Mouse (Mus musculus): ENCODE data around the gene Lamb2. TPM values are rescaled to one million over a fixed set of nuclear protein-coding genes. Genes with fewer than 3 reads are reported as not detected.

Gene Lamb2
- polyA plus RNA-seq, 1 experiment from 2014 or later = 19.1 TPM

DNA sequence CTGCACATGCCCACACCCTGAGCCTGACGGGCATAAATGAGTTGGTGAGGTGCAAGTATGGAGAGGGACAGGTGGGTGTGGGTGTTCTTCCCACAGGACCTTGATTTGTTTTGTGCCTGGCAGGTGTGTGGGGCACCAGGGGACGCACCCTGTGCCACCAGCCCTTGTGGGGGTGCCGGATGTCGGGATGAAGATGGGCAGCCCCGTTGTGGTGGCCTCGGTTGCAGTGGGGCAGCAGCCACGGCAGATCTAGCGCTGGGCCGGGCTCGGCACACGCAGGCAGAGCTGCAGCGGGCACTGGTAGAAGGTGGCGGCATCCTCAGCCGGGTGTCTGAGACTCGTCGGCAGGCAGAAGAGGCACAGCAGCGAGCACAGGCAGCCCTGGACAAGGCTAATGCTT is 8.9 kb downstream of the Lamb2 start:
- no peak for ATAC-seq (replicated peaks)
- WGBS = 95% methylated on average over 17 of the region's 17 CpGs

DNA sequence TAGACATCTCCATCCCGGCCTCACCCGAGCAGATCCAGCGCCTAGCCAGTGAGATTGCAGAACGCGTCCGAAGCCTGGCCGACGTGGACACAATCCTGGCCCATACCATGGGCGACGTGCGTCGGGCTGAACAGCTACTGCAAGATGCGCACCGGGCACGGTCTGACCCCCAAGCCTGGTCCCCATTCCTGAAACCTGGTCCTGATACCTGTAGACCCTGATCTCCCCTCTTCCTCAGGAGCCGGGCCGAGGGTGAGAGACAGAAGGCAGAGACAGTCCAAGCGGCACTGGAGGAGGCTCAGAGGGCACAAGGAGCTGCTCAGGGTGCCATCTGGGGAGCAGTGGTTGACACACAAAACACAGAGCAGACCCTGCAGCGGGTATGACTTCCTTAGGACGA is 9.7 kb downstream of the Lamb2 start:
- H3K9me3 ChIP-seq = no peaks in the 10 kb centered on the region
- no peak overlapping the region for H3K4me2 ChIP-seq
- H3K27me3 ChIP-seq (replicated peaks) = no peaks in the 10 kb centered on the region
- no peak for ATAC-seq (replicated peaks)
- no peak overlapping the region for H3K27ac ChIP-seq
- 97% methylated on average over 20 of the region's 20 CpGs for WGBS
- H3K4me3 ChIP-seq = no peak overlapping the region
- peaks cover 25% of the 10 kb centered on the region for H3K4me1 ChIP-seq
- H3K9ac ChIP-seq = no peak overlapping the region
- H3K36me3 ChIP-seq (replicated peaks) = peaks cover 14% of the 10 kb centered on the region

More for the DNA sequence above, 8.9 kb downstream of the Lamb2 start:
- Histone ChIP-seq H3K4me3 (no peak overlapping the region), H3K27ac (no peak overlapping the region), H3K9ac (no peak overlapping the region), H3K4me2 (no peak overlapping the region), H3K36me3 (replicated peaks) (peaks cover 6% of the 10 kb centered on the region; the same call in 1 of the 2 replicates), H3K4me1 (peaks cover 25% of the 10 kb centered on the region), H3K9me3 (no peaks in the 10 kb centered on the region), H3K27me3 (replicated peaks) (no peaks in the 10 kb centered on the region)

DNA sequence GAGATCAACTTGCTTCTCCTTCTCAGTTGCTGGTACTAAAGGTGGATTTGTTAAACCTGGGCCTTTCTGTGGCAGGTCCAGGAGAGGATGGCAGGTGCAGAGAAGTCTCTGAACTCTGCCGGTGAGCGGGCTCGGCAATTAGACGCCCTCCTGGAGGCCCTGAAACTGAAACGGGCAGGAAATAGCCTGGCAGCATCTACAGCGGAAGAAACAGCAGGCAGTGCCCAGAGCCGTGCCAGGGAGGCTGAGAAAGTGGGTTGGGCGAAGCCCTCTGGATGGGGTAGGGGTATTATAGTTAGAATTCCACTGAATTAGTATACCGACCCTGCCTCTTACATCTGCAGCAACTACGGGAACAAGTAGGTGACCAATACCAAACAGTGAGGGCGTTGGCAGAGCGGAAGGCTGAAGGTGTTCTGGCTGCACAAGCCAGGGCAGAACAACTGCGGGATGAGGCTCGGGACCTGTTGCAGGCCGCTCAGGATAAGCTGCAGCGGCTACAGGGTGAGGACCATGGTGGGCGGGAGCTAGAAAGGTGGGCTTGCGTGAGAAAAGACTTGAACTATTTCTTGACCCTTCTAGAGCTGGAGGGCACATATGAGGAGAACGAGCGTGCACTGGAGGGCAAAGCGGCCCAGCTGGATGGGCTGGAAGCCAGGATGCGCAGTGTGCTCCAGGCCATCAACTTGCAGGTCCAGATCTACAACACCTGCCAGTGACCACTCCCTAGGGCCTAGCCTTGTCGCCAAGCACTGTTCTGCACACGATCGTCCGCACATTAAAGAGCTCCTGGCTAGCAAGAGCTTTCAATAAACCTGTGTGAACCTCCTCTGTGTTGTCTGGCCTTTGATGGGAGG is 10.4 kb downstream of the Lamb2 start:
- WGBS = 64% methylated on average over 26 of the region's 26 CpGs
- peaks cover 22% of the 10 kb centered on the region for H3K36me3 ChIP-seq (replicated peaks)
- peak overlapping the region; percentile 92 for H3K4me2 ChIP-seq
- peak overlapping the region; percentile 70 for H3K4me3 ChIP-seq
- H3K27ac ChIP-seq = peak overlapping the region; percentile 95
- H3K9me3 ChIP-seq = no peaks in the 10 kb centered on the region
- H3K27me3 ChIP-seq (replicated peaks) = no peaks in the 10 kb centered on the region
- H3K9ac ChIP-seq = peak overlapping the region; percentile 83
- peaks cover 25% of the 10 kb centered on the region for H3K4me1 ChIP-seq
- peak; percentile 61 for ATAC-seq (replicated peaks)

DNA sequence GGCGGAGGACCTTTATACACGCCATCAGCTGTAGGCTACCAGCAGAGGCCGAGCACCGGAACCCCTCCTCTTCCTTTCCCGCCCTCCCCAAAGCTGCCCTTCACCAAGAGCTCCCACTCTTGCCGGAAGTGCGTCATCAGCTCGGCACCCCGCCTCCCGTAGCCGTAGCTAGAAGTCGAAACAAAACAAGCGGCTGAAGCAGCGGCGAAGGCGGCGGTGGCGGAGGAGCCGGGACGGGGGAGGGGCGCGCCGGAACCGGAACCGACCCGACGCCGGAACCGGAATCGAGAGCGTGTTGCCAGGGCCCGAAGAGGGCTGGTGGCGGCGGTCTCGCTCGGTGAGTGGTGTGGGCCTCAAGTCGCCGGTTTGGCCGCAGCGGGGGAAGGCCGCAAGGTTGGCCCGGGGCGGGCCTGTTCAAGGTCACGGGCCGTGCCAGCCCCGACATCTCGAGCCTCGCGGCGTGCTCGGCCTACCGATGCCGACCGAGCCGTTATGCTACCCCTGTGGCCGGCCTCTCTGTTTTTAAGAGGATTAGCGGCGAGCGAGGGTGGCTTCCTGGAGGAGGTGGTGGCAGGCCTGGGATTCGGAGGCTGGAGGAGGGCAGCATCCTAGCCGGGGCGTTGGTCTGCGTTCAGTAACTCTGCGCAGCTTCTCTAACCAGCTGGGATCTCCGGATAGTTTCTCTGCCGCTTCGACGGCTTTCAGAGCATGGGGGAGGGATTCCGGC is 11.2 kb downstream of the Lamb2 start, which contains the start of gene Usp19:
TSS of gene Usp19 (plus strand) at position 44 of the 727 bp plus-strand sequence.
- Histone ChIP-seq H3K9me3 (no peaks in the 10 kb centered on the region), H3K4me2 (peak within 1 kb of the TSS; percentile 92), H3K27ac (peak within 1 kb of the TSS; percentile 95), H3K4me1 (peaks cover 25% of the 10 kb centered on the region), H3K9ac (peak within 1 kb of the TSS; percentile 83), H3K4me3 (peak within 1 kb of the TSS; percentile 70), H3K27me3 (replicated peaks) (no peaks in the 10 kb centered on the region), H3K36me3 (replicated peaks) (peaks cover 29% of the 10 kb centered on the region)
- under 1% methylated on average over 69 of the region's 69 CpGs for WGBS
- peak; percentile 95 for ATAC-seq (replicated peaks)

- no peak; the same call in 1 of the 2 replicates for ATAC-seq (replicated peaks)
- Histone ChIP-seq H3K36me3 (replicated peaks) (peaks cover 35% of the 10 kb centered on the region), H3K27ac (peak overlapping the region; percentile 95), H3K4me1 (peaks cover 25% of the 10 kb centered on the region), H3K9me3 (no peaks in the 10 kb centered on the region), H3K4me3 (peak overlapping the region; percentile 70), H3K27me3 (replicated peaks) (no peaks in the 10 kb centered on the region), H3K4me2 (peak overlapping the region; percentile 92), H3K9ac (peak overlapping the region; percentile 83)
- 10% methylated on average over 12 of the region's 12 CpGs for WGBS
These were observed 11.7 kb downstream of the Lamb2 start for GRCm38 (mm10) chr9:108491286-108491580.

DNA sequence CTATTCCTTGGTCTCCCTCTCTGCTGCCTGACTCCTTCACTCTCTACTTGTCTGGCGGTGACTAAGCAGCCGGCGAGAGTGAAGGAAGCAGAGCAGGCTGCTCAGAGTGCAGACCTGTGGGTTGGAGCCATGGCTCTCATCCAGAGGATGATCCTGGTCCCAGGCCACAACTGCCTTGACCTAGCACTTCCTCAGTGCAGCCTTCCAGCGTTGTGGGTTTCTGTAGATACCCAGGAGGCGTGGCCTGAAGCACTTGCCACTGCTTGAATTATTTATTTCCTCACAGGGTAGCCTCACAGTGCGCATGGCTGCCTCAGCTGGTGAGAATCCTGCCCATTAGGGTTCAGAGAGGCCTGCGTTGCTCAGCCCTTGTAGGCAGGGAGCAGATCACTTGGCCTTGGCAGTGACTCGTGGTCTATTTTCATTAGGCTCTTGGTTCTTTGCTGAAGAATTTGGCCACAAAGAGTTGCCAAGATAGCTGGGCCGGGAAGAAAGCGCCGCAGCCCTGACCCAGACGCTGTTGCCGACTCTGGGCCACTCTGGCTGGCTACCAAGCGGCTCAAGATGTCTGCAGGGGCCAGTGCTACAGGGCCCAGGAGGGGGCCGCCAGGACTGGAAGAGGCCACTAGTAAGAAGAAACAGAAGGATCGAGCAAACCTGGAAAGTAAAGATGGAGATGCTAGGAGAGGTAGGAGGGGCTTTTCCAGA is 12.7 kb downstream of the Lamb2 start:
- WGBS = 86% methylated on average over 16 of the region's 16 CpGs
- Histone ChIP-seq H3K27ac (no peak overlapping the region), H3K4me2 (peak overlapping the region; percentile 92)

DNA sequence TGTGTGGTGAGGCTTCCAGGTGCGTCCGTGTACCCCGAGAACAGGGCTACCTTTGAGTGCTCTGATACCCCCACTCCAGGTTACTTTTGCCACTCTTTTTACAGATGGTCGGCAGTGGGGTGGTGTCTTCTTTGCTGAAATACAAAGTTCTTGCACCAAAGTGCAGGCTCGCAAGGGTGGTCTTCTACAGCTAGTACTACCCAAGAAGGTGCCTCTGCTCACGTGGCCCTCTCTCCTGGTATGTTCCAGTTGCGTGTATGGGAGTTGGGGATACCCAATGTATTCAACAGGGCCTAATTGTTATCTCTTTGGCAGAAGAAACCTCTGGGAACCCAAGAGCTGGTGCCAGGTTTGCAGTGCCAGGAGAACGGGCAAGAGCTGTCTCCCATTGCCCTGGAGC is 13.7 kb downstream of the Lamb2 start:
- Histone ChIP-seq H3K36me3 (replicated peaks) (peaks cover 54% of the 10 kb centered on the region), H3K27ac (no peak overlapping the region), H3K4me2 (no peak overlapping the region), H3K4me3 (no peak overlapping the region), H3K9me3 (no peaks in the 10 kb centered on the region), H3K4me1 (peaks cover 25% of the 10 kb centered on the region), H3K27me3 (replicated peaks) (no peaks in the 10 kb centered on the region), H3K9ac (no peak overlapping the region)
- ATAC-seq (replicated peaks) = no peak
- 97% methylated on average over 8 of the region's 8 CpGs for WGBS

More for the DNA sequence above, 12.7 kb downstream of the Lamb2 start:
- H3K9ac ChIP-seq = 0 out of 2 replicates have a peak overlapping the region, but pooled peaks have one; percentile 83
- peaks cover 44% of the 10 kb centered on the region for H3K36me3 ChIP-seq (replicated peaks)
- no peaks in the 10 kb centered on the region for H3K9me3 ChIP-seq
- peak overlapping the region; percentile 70 for H3K4me3 ChIP-seq
- no peak for ATAC-seq (replicated peaks)
- no peaks in the 10 kb centered on the region for H3K27me3 ChIP-seq (replicated peaks)
- H3K4me1 ChIP-seq = peaks cover 25% of the 10 kb centered on the region

DNA sequence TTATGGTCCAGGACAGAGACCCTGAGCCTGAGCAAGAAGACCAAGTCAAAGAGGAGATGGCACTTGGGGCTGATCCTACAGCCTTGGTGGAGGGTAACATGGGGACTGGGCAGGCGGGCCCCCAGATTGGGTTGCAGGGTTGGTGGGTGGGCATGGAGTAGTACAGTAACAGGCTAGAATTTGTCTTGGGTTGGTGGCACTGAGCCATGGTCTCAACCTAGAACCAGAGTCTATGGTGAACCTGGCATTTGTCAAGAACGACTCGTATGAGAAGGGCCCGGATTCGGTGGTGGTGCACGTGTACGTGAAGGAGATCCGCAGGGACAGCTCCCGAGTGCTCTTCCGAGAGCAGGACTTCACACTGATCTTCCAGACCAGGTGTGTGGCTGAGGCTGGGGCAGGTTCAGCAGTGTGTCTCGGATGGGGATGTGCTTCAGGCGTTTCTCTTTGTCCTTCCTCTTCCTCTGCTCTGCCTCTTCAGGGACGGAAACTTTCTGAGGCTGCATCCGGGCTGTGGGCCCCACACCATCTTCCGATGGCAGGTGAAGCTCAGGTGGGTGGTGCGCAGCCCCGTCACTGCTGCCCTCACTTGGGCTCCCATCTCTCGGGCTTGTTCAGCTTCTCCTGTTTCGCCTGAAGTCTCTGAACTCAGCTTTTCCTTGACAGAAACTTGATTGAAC is 14.8 kb downstream of the Lamb2 start:
- H3K9me3 ChIP-seq = no peaks in the 10 kb centered on the region
- peaks cover 25% of the 10 kb centered on the region for H3K4me1 ChIP-seq
- H3K9ac ChIP-seq = no peak overlapping the region
- peaks cover 64% of the 10 kb centered on the region for H3K36me3 ChIP-seq (replicated peaks)
- 95% methylated on average over 19 of the region's 19 CpGs for WGBS
- ATAC-seq (replicated peaks) = no peak
- H3K4me2 ChIP-seq = no peak overlapping the region
- no peak overlapping the region for H3K27ac ChIP-seq
- no peak overlapping the region for H3K4me3 ChIP-seq
- no peaks in the 10 kb centered on the region for H3K27me3 ChIP-seq (replicated peaks)

GRCm38 (mm10) chr9:108494905-108495304 is 15.4 kb downstream of the Lamb2 start:
- Histone ChIP-seq H3K4me2 (no peak overlapping the region), H3K9ac (no peak overlapping the region), H3K27me3 (replicated peaks) (no peaks in the 10 kb centered on the region), H3K27ac (no peak overlapping the region), H3K36me3 (replicated peaks) (peaks cover 70% of the 10 kb centered on the region), H3K4me1 (peaks cover 21% of the 10 kb centered on the region), H3K9me3 (no peaks in the 10 kb centered on the region), H3K4me3 (no peak overlapping the region)
- ATAC-seq (replicated peaks) = no peak
- WGBS = 83% methylated on average over 10 of the region's 10 CpGs

DNA sequence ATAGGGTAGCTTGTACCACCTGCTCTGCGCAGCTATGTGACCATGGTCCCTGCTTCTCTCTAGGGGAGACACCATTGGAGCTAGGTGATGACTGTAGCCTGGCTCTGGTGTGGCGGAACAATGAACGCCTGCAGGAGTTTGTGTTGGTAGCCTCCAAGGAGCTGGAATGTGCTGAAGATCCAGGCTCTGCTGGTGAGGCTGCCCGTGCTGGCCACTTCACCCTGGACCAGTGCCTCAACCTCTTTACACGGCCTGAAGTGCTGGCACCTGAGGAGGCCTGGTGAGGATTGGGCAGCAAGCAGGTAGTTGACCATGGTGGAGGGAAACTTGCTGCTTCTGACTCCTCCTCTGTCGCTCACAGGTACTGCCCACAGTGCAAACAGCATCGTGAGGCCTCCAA is 19.7 kb downstream of the Lamb2 start:
- Histone ChIP-seq H3K4me3 (no peak overlapping the region), H3K9me3 (no peaks in the 10 kb centered on the region), H3K4me1 (no peaks in the 10 kb centered on the region), H3K36me3 (replicated peaks) (peaks cover 83% of the 10 kb centered on the region), H3K9ac (no peak overlapping the region), H3K4me2 (no peak overlapping the region), H3K27me3 (replicated peaks) (no peaks in the 10 kb centered on the region), H3K27ac (no peak overlapping the region)
- 97% methylated on average over 7 of the region's 7 CpGs for WGBS
- ATAC-seq (replicated peaks) = no peak

DNA sequence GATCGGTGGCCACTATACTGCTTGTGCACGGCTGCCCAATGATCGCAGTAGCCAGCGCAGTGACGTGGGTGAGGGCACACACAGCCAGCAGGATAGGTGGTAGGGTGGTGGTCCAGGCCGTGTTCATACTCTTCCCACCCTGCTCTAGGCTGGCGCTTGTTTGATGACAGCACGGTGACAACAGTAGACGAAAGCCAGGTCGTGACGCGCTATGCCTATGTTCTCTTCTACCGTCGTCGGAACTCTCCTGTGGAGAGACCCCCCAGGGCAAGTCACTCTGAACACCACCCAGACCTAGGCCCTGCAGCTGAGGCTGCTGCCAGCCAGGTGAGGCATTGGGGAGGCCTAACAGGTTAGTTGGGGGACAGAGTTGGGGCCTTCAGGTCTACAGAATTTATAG is 20.4 kb downstream of the Lamb2 start:
- Histone ChIP-seq H3K9me3 (no peaks in the 10 kb centered on the region), H3K27me3 (replicated peaks) (no peaks in the 10 kb centered on the region), H3K27ac (no peak overlapping the region), H3K4me2 (no peak overlapping the region), H3K4me3 (no peak overlapping the region), H3K4me1 (no peaks in the 10 kb centered on the region), H3K9ac (no peak overlapping the region), H3K36me3 (replicated peaks) (peaks cover 76% of the 10 kb centered on the region)
- no peak for ATAC-seq (replicated peaks)
- 96% methylated on average over 15 of the region's 15 CpGs for WGBS

Data from midbrain, embryonic 15.5 days (tissue).